Mouse (Mus musculus): ENCODE measurements around the gene Rfx7. TPM values are rescaled to one million over a fixed set of nuclear protein-coding genes. Genes with fewer than 3 reads are reported as not detected.
"Not testable (repeated sequence)": the region's sequence is repeated elsewhere in the genome, so short reads cannot be mapped to it uniquely, and the experiment has no call there.

Rfx7 gene
- polyA plus RNA-seq, 1 experiment from 2014 or later: 12.3 TPM

DNA sequence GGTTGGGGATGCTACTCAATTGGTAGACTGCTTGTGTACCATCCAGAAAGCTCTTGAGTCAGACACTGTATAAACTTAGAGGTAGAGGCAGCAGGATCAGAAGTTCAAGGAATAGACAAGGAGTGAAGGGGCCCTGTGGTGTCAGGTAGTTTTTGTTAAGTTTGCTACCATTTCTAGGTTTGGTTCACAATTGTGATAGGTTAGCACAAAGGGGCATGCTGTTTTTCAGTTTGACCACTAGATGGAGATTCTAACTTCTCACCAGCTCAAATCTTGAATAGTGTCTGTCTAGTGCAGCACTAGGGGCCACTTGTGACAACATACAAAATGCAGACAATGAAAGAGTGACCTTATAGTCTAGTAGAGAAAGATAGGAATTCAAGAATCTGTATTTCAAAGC is 103.1 kb downstream of the Rfx7 start:
- peaks cover 13% of the 10 kb centered on the region for H3K4me1 ChIP-seq
- H3K4me3 ChIP-seq: no peak overlapping the region
- 0 out of 2 replicates have a peak overlapping the region, but pooled peaks have one; percentile 52 for H3K27ac ChIP-seq
- H3K36me3 ChIP-seq: no peaks in the 10 kb centered on the region
- H3K27me3 ChIP-seq (ENCODE audit: insufficient read depth, poor library complexity, severe bottlenecking): no peaks in the 10 kb centered on the region
- DNase-seq (ENCODE audit: low spot score): no peak
- H3K9me3 ChIP-seq: no peaks in the 10 kb centered on the region

DNA sequence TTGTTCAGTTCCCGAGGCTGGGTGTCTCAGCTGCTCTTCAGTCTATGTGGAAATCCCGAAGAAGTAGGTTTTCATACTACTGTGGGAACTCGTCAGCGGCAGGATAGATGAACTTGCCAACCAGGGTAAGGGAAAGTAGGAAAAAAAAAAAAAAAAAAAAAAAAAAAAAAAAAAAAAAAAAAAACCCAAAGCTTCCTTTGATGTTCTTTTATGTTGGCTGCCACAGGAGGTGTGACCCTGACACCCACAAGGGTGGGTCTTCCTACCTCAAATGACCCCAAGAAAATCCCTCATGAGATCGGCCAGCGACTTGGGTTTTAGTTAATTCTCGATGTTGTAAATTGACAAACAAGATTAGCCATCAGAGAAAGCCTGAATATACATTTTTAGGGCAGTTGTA is 104.5 kb downstream of the Rfx7 start:
- no peak for DNase-seq (ENCODE audit: low spot score)
- no peak overlapping the region for H3K27ac ChIP-seq
- 86% methylated on average over 7 of the region's 7 CpGs for WGBS
- H3K4me1 ChIP-seq: peaks cover 28% of the 10 kb centered on the region
- H3K9me3 ChIP-seq: no peaks in the 10 kb centered on the region
- no peak overlapping the region for H3K4me3 ChIP-seq
- H3K27me3 ChIP-seq (ENCODE audit: insufficient read depth, poor library complexity, severe bottlenecking): no peaks in the 10 kb centered on the region
- no peaks in the 10 kb centered on the region for H3K36me3 ChIP-seq

- Histone ChIP-seq H3K4me3 (no peak overlapping the region), H3K9me3 (no peaks in the 10 kb centered on the region), H3K4me1 (peaks cover 29% of the 10 kb centered on the region), H3K27me3 (ENCODE audit: insufficient read depth, poor library complexity, severe bottlenecking) (no peaks in the 10 kb centered on the region), H3K27ac (no peak overlapping the region), H3K36me3 (no peaks in the 10 kb centered on the region)
- no peak for DNase-seq (ENCODE audit: low spot score)
- WGBS: 83% methylated on average over 8 of the region's 8 CpGs
These were observed 105.2 kb downstream of the Rfx7 start for GRCm38 (mm10) chr9:72637243-72637642.

DNA sequence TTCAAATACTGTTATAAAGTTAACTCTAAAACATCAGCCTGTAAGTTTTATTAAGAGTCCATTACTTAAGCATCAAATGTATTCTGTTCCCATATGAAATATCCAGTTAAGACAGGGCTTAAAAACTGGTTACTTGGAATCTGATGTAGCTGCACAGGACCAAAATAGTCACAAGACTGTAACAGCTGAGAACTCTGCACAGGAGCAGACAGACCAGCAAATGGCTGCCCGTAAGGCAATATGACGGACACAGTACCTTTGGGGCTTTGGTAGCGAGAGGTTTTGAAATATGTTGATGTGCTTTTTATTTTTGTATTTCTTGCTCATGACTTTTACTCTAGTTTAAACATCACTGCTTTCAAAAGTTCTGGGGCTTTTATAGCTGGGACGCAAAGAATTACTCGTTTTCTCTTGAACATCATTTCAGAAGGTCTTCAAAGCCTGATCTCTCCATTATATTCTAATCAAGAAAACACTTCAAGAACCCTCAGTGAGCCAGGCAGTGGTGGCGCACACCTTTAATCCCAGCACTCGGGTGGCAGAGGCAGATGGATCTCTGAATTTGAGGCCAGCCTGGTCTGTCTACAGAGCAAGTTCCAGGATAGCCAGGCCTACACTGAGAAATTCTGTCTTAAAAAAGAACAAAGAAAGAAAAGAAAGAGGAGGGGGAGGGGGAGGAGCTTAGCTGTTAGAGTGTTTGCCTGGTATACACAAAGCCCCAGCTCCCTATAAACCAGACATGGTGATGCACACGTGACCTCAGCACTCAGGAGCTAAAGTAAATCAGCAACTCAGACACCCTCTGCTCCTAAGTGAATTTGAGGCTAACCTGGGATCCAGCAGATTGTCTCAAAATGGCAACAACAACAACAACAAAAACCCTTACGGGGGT is 107.2 kb downstream of the Rfx7 start:
- peak overlapping the region; percentile 96 for H3K27ac ChIP-seq
- 51% methylated on average over 9 of the region's 9 CpGs for WGBS
- H3K36me3 ChIP-seq: no peaks in the 10 kb centered on the region
- H3K27me3 ChIP-seq (ENCODE audit: insufficient read depth, poor library complexity, severe bottlenecking): no peaks in the 10 kb centered on the region
- DNase-seq (ENCODE audit: low spot score): no peak
- H3K4me3 ChIP-seq: peak overlapping the region; percentile 55
- H3K9me3 ChIP-seq: no peaks in the 10 kb centered on the region
- peaks cover 31% of the 10 kb centered on the region for H3K4me1 ChIP-seq

- peak; percentile 97 for DNase-seq (ENCODE audit: low spot score)
These were observed 108.0 kb downstream of the Rfx7 start for GRCm38 (mm10) chr9:72639843-72640621.

DNA sequence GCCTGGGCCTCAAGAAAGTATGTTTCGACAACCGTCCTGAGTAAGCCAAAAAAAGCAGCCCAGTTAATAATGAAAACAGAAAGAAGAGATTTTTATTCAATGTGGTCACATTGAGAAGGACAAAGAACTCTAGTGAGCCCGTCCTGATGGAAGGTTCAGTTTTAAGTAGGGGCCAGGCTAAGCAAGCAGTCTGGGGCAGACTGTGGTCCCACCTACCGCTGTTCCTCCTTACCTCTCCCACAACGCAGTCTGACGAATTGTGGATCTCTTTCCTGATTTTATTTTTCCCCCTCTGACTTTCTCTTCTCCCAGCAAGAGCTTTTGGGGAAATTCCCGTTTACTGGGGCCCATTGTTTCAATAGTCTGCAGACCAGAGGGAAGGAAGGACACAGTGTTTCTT is 108.6 kb downstream of the Rfx7 start:
- DNase-seq (ENCODE audit: low spot score): no peak
- WGBS: 19% methylated on average over 7 of the region's 7 CpGs
- no peaks in the 10 kb centered on the region for H3K27me3 ChIP-seq (ENCODE audit: insufficient read depth, poor library complexity, severe bottlenecking)
- H3K27ac ChIP-seq: peak overlapping the region; percentile 96
- H3K4me1 ChIP-seq: peaks cover 35% of the 10 kb centered on the region
- no peaks in the 10 kb centered on the region for H3K36me3 ChIP-seq
- H3K4me3 ChIP-seq: peak overlapping the region; percentile 55
- no peaks in the 10 kb centered on the region for H3K9me3 ChIP-seq

More at GRCm38 (mm10) chr9:72639843-72640621, 108.0 kb downstream of the Rfx7 start:
- peak overlapping the region; percentile 96 for H3K27ac ChIP-seq
- H3K27me3 ChIP-seq (ENCODE audit: insufficient read depth, poor library complexity, severe bottlenecking): no peaks in the 10 kb centered on the region
- H3K4me1 ChIP-seq: peaks cover 35% of the 10 kb centered on the region
- H3K4me3 ChIP-seq: peak overlapping the region; percentile 55
- no peaks in the 10 kb centered on the region for H3K9me3 ChIP-seq
- 1% methylated on average over 27 of the region's 27 CpGs for WGBS
- H3K36me3 ChIP-seq: no peaks in the 10 kb centered on the region

DNA sequence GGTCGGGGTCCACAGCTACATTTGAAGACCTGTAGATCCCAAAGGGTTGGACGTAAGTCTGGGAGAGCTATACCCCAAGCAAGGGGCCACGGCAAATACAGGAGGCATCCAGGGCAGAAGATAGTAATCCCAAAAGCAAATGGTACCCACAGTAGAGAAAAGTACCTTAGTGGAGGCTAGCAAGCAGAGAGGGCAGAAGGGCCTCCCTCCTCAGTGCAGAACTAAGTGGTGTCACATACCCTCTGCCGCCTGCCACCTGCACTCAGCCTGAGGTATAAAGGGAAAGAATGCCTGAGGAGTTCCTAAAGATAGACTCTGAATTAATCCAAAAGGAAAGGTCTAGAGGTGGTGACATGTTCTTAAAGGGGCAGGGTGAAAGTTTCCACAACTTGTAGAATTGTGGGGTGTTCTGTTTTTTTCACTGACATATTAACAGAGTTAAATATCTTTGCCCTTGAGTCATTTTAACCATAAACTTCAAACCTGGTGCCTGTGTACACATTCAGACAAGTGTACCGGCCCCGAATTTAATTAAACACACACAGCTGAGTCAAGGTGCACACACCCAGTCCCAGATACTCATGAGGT is 109.1 kb downstream of the Rfx7 start:
- Histone ChIP-seq H3K27me3 (ENCODE audit: insufficient read depth, poor library complexity, severe bottlenecking) (no peaks in the 10 kb centered on the region), H3K9me3 (no peaks in the 10 kb centered on the region), H3K4me3 (peak overlapping the region; percentile 55), H3K4me1 (peaks cover 35% of the 10 kb centered on the region), H3K36me3 (no peaks in the 10 kb centered on the region), H3K27ac (peak overlapping the region; percentile 96)
- DNase-seq (ENCODE audit: low spot score): no peak
- WGBS: 52% methylated on average over 6 of the region's 6 CpGs

DNA sequence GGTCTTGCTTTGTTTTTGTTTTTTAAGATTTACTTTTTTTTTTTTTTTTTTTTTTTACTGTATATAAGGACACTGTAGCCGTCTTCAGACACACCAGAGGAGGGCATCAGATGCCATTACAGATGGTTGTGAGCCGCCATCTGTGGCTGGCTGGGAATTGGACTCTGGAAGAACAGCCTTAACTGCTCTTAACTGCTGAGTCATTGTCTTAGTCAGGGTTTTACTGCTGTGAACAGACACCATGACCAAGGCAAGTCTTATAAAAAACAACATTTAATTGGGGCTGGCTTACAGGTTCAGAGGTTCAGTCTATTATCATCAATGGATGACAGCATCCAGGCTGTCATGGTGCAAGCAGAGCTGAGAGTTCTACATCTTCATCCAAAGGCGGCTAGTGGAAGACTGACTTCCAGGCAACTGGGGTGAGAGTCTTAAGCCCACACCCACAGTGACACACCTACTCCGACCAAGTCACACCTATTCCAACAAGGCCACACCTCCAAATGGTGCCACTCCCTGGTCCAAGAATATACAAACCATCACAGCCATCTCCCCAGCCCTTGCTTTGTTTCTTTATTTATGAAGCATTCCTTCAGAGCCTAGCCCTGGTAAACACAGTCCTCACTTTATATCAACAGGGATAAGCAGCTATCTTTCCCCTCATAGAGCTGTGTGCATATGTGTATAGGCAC is 110.9 kb downstream of the Rfx7 start:
- not testable (repeated sequence) for H3K9me3 ChIP-seq; H3K27me3 ChIP-seq (ENCODE audit: insufficient read depth, poor library complexity, severe bottlenecking); H3K27ac ChIP-seq; H3K36me3 ChIP-seq; H3K4me3 ChIP-seq; DNase-seq (ENCODE audit: low spot score)
- peaks cover 35% of the 10 kb centered on the region for H3K4me1 ChIP-seq
- 95% methylated on average over 4 of the region's 4 CpGs for WGBS

- Histone ChIP-seq H3K9me3 (no peaks in the 10 kb centered on the region), H3K27me3 (ENCODE audit: insufficient read depth, poor library complexity, severe bottlenecking) (no peaks in the 10 kb centered on the region), H3K4me3 (no peak overlapping the region), H3K36me3 (no peaks in the 10 kb centered on the region), H3K4me1 (peaks cover 35% of the 10 kb centered on the region), H3K27ac (peak overlapping the region; percentile 54)
- no peak for DNase-seq (ENCODE audit: low spot score)
- 84% methylated on average over 6 of the region's 6 CpGs for WGBS
These were observed 111.8 kb downstream of the Rfx7 start for GRCm38 (mm10) chr9:72643651-72644417.

GRCm38 (mm10) chr9:72644418-72645110 is 112.5 kb downstream of the Rfx7 start:
- Histone ChIP-seq H3K27me3 (ENCODE audit: insufficient read depth, poor library complexity, severe bottlenecking) (no peaks in the 10 kb centered on the region), H3K36me3 (no peaks in the 10 kb centered on the region), H3K4me3 (no peak overlapping the region), H3K4me1 (peaks cover 28% of the 10 kb centered on the region), H3K27ac (peak overlapping the region; percentile 54), H3K9me3 (no peaks in the 10 kb centered on the region)
- WGBS: 63% methylated on average over 6 of the region's 6 CpGs
- no peak for DNase-seq (ENCODE audit: low spot score)

GRCm38 (mm10) chr9:72649781-72650180 is 117.7 kb downstream of the Rfx7 start:
- Histone ChIP-seq H3K36me3 (no peaks in the 10 kb centered on the region), H3K27ac (no peak overlapping the region), H3K27me3 (ENCODE audit: insufficient read depth, poor library complexity, severe bottlenecking) (no peaks in the 10 kb centered on the region), H3K9me3 (no peaks in the 10 kb centered on the region), H3K4me3 (no peak overlapping the region), H3K4me1 (peaks cover 19% of the 10 kb centered on the region)
- 64% methylated on average over 2 of the region's 2 CpGs for WGBS
- DNase-seq (ENCODE audit: low spot score): no peak

Data from heart, embryonic 10.5 days (tissue).